Mouse (Mus musculus): ENCODE data around the gene Calhm6. TPM values are rescaled to one million over a fixed set of nuclear protein-coding genes. Genes with fewer than 3 reads are reported as not detected.

Gene Calhm6
- under 1 TPM; 0.36 to 0.99 TPM for total RNA-seq (2021)

DNA sequence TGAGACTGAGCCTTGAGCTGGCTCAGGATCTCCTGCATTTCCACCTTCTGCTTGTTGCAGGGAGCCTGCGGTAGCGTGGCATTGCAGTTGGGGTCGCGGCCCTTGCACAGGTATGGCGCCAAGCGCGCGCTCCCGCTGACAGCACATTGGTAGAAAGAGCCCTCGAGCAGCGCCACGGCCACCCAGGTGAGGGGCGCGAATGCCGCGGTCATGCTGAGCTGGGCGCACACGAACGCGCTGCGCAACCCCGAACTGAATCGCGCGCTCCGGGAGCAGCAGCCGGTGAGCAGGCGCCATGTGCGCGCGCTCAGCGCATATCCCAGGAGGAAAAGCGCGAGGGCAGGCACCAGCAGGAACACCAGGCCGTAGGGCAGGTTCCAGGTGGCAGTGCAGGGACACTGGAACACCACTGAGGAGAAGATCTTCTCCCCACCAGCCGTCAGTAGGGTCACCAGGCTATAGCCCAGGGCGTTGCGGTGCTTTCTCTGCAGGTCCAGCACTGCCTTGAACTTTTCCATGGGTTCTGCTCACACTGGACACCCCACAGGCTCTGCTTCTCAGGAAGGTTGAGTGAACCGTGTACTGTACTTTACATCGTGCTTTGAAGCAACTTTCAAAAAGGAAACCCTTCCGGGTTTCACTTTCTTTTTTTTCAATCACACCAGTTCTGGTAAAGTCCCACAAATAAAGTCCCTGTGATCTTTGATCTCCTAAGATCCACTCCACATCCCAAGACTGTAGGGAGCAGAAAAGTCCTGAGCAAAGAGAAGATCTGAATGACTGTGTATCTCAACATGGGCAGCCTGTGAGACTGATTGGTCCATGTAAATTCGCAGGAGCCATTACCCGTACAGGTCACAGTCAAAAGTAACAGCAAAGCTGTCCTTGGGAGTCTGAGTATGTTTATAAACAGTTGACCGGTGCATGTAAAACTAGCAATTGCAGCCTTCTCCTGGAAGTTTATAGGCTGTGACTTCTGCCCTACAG is at the start of gene Calhm6:
Gene Calhm6 (minus strand): TSS at position 593 of the 987 bp plus-strand sequence.
- peak; percentile 23 for DNase-seq
- intact Hi-C loops (cut with DNase I): no loop called here

DNA sequence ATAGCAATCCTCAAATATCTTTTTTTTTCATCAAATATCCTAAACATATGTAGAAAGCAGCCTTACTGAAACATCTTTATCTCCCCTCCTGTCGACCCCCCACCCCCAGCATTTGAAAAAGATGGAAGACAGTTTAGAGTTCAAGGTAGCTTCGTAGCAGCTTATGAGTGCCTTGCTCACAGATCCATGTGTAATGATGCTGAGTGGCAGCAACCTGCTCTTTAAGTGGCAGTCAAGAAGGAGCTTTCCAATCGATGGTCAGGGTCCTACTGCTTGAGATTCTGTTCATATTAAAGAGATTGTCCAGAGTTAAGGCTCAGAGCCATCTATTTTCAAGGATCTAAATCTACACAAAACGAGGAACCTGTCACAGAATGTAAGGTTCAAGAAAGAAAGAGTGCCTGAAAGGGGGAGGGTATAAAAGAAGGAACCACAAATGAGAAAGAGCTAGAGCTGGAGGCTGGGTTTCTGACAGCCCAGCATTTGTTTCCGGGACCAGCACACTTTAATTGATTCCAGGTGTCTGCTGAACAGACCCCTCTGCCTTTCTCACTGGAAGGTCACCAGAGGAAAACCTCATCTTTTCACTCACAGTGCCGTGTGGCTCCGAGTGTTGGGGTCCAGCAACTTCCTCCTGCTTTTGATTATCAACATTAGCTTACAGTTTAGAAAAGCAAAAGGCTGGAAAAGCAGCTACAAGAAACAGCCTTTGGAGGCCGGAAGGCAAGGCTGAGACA is 48.3 kb upstream of the Calhm6 start:
- no peak for DNase-seq
- intact Hi-C loops (cut with DNase I): no loop called here

DNA sequence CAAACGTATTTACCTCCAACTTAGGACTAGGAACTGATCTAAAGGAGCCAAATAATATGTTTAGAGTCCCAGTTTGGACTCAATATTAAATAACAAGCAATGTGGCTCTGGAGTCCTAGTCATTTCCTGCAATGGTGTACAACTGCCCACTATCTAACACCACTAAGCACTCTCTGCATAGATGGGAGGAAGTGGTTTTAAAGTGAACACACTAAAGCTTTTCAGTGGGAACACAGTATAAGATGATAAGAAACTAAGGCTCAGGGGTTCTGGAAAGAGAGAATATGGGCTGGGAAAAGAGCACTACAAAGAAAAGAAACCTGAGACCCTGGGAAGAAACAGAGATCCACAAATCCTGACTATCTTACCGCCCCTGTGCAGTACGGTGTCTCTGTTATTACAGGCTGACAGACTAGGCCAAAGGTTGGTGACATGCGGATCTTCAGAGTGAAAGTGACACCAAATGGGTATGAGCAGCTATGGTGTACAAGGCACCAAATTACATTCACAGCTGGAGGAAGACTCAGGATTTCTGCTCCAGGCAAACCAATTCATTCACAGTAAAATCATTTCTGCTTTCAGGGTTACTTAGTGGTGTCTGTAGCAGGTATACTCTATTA is 45.0 kb upstream of the Calhm6 start:
- intact Hi-C loops (cut with DNase I): no loop called here
- no peak for DNase-seq

DNA sequence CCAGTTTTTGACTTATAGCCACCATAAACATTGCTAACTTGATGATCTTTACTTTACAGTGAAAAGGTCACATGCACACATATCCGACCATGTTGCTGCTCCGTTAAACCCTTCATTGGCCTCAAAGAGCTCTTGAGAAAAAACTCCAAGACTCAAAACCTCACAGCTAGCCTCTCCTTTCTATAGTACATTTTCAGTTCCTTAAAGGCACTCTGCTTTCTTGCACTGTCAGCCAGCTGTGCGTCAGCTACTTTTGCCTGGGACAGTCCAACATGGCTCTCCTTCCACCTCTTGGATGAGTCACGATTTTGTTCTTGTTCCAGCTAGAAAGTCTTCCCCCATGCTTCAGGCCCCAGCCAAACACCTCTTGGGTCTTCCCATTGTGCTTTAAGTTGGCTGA is 43.9 kb upstream of the Calhm6 start:
- no peak for DNase-seq
- intact Hi-C loops (cut with DNase I): no loop called here

DNA sequence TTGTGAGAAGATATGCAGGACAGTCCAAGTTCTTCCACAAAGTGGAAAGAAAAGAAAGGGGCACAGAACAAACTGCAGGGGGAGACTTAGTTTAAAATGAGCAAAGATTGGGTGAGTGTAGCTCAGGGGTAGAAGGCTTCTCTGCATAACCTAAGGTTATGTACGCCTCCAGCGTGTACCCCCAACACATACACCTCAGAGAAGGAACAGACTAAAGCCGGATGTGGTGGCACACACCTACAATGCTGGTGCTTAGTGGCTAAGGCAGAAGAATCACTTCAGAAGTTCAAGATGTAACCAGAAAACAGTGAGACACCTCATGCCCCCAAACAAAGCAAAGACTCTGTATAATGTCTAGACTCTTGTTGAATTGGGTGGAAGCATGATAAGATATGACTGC is 43.4 kb upstream of the Calhm6 start:
- DNase-seq: no peak
- intact Hi-C loops (cut with DNase I): no loop called here

DNA sequence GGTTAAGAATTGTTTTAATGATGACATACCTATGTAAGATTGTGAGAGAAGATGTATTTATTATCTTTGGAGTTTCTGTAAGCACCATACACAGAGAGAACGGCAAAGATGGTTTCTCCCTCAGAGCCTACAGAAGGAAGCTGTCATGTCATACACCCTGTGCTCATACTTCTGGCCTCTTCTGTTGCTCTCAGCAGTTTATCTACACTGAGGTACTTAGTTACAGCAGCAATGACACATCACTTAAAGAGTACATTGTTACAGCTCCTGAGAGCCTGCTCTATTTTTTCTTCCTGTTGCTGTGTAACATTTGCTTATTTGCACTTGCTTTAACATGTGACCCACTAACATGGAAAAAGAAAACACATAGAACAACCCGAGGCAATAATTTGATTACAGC is 39.2 kb upstream of the Calhm6 start:
- DNase-seq: no peak
- intact Hi-C loops (cut with DNase I): no loop called here

DNA sequence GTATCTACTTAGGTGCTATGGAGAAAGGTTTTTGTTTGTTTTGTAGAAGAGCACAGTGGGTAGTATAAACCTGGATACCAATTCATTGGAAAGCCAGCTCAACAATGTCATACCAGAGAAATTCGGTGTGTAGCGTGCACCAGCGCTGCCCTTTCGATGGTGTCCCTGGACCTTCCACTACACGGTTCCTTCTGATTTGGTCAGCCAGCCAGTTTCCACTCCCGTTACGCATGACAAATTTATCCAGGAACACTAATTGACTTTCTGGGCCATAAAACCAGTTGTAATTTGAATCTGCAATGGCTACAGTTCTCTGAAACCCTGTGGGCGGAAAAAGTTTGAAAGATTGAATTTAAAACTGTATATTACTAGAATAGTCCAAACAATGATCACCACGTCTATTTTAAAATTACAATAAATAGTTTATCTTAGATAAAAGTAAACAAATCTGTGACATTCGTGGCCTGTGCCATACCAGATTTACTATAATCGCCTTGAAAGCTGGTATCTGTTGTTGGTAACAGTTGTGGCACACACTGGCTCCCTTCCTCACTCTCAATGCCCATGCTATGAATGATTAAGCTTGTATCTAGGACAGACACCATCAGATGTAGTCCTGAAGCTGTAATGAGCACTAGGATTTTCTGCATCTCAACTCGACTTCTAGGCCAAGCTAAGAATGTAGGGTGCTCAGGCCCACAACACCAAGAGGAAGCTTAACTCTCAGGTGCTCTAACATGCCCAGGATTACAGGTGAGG is 28.2 kb upstream of the Calhm6 start:
- intact Hi-C loops (cut with DNase I): no loop called here
- DNase-seq: no peak

DNA sequence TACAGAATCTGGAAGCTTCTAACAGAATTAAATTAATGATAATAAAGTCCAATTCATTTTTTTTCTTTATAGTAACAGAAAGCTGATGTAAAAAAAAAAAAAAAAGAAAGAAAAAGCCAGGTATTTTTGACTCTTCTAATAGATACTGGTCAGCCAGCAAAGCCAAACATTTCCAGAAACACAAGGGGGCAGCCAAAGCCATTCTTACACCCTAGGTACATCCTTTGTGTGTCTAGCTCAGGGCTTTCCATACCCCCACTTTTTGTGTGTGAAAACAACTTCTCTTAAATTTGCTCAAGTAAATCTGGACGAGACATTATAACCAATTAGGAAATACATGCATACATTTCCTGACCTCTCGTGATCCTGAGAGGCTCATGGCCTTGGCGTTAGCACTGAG is 24.0 kb upstream of the Calhm6 start:
- intact Hi-C loops (cut with DNase I): no loop called here
- DNase-seq: no peak

DNA sequence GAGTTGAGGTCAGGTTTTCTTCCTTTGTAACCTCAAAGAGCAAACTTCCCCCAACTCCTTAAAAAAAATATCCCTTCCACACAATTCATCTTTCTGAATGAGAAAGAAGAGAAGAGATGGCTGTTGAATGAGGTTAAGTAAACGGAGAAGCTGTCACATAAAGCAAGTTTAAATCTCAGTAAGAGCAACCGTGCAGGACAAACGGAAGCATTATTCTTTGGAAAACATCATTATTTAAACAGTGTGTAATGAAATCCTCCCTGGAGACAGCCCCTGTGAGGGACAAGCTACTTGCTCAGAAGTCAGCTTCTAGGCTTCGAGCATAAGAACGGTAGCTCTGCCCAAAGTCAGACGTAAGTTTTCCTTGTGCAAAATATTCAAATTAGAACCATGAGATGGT is 22.7 kb upstream of the Calhm6 start:
- intact Hi-C loops (cut with DNase I): no loop called here

DNA sequence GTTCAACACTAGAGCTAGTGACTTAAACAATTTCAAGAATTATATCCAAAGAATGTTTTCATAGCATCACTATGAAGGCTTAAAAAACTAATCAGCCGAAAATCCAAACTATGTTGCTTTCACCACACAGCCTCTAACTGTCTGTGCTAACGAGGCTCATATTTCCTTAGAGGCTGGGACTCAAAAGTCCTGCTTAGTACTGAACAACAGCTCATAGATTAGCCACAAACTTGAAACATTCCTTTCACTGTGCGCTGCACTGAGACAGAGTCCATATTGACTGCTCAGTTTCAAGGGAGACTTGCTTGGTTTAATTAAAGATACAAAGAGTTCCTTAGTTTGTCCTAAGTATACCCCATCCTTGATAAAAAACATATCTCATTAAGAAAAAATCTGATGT is 22.0 kb upstream of the Calhm6 start:
- DNase-seq: no peak
- intact Hi-C loops (cut with DNase I): no loop called here

More for the DNA sequence above, 22.7 kb upstream of the Calhm6 start:
- no peak for DNase-seq

DNA sequence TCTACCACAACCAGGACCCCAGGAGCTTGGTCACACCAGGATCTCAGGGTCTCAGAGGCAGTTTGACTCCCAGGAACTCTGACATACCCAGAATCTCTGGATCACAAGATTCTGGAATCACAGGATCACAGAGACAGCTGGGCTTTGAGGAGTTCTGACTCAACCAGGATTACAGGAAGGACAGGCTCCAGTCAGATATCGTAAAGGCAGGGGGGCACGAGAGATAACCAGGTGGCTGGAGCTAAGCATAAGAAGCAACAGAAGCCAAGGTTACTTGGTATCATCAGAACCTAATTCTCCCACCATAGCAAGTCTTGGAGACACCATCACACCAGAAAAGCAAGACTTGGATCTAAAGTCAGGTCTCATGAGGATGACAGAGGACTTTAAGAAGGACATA is 13.9 kb upstream of the Calhm6 start:
- intact Hi-C loops (cut with DNase I): no loop called here
- DNase-seq: no peak

DNA sequence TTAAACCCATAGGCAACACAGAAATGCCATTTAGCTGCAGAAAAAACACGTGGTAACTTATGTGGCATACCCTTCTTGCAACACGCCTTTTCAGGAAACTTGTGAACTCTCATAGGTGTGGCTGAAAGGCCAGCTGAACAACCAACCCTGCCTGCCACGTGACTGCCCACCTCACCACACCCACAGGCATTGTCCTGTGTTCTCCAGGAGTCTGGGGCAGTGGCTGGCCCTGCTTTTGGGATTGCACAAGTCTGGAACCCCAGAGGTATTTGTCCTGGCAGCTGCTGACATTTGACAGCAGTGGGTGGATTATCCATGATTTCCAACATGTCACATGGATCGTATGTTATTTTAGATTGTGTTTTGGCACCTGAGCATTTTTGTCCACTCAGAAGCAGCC is 12.0 kb upstream of the Calhm6 start:
- intact Hi-C loops (cut with DNase I): no loop called here

DNA sequence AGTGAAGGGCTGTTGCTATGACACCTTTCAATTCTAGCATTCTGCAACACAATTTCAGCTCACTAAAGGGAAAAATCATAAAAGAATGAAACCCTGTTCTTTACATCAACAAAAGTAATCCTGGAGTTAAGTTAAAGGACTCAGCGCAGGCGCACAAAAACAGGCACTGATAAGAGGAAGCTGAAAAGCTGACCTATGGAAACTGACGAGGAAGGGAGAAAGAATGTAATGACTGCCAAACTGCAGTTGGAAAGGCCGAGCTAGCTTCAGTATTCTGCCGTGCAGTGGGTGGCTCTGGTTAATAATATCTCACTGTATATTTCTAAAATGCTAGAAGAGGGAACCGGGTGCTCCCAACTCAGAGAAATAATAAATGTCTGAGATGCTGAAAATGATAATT is 10.2 kb upstream of the Calhm6 start:
- no peak for DNase-seq
- intact Hi-C loops (cut with DNase I): no loop called here

More for the DNA sequence above, 12.0 kb upstream of the Calhm6 start:
- no peak for DNase-seq

DNA sequence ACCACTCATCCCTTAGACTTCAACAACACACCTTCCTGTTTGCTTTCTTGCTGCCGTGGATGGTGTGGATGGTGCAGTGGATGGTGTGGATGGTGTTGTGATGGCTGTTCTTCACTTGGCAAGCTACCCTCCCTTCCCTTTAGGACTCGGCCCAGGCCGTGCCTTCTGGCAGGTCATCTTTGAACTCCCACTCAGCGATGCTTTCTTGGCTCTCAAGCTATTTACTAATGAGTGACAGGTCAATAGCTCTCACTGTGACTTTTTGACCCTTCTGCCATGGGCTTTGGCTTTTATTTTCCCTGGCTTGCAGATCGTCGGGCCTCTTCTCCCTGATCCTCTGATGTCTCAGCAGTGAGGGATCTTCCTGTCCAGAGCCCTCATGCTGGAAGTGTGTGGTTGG is 8.6 kb upstream of the Calhm6 start:
- no peak for DNase-seq
- intact Hi-C loops (cut with DNase I): no loop called here

DNA sequence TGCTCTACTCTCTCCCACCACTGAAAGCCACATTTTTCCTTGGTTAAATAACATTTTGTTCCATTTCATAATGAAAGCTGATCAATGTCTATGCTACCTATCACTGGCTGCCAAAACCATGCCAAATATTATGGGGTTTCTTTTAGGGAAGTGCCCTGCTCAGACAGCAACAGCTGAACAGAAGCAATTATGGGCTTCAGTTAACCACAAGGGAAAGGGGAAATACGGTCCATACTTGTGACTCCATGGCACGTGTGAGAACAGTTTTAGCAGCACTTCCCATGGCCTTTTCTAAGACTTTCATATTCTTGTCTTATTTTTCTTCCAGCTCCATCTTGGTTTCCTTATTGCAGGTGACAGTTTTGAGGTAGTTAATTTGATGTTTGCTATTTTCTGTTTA is 3.6 kb upstream of the Calhm6 start:
- intact Hi-C loops (cut with DNase I): no loop called here
- DNase-seq: no peak

DNA sequence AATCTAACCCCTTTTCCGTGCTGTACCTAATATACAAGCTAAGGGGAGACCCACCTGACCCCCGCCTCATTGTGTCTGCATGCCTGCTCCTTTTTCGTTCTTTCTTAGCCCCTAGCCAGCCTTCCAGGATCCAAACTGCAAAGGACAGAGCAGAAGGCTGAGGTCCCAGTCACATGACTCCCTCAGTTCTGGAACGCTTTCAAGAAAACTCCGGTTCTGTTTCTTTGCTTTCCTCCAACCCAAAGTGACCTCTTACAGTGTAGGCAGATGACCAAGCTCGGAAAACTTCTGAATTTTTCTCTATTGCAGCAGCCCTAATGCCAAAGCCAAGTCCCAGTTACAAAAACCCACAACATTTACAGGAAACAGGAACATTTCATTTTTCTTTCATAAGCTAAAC is 607 bp upstream of the Calhm6 start:
- intact Hi-C loops (cut with DNase I): no loop called here
- DNase-seq: no peak

DNA sequence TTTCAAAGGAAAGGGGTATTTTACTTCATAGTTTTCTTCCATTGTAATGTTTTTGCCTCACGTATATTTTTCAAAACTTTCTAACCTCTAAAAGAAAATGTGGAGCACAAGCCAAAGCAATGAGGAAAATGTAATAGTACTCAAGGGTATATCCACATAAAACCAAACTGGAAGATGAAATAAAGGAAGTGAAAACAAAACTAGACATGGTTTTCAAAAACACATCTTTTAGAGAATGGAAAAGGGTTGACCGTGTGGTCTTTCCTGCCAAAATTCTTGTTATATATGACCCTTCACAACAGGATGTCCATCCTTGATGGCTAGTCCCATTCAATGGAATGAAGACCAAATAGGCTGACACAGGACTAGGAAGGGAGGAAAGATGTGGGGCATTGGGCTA is 9.4 kb downstream of the Calhm6 start:
- DNase-seq: no peak
- intact Hi-C loops (cut with DNase I): no loop called here

DNA sequence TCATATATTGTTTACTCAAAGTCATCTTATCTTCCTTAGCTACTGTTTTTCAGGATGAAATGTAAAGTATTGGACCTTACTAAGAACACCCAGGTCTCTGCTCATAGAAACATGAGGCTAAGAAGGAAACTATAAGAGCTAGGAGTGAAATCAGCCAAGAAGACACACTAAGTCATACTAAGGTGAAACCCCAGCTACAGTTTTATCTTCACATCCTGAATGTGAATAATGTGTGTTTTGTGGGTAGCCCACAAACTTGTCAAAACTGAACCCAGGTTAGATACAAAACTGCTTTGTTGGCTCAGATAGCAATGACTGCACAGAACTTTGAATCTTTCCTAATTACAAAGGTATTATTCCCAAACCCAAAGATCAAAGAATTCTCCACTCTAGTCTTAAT is 10.0 kb downstream of the Calhm6 start:
- DNase-seq: no peak
- intact Hi-C loops (cut with DNase I): no loop called here

DNA sequence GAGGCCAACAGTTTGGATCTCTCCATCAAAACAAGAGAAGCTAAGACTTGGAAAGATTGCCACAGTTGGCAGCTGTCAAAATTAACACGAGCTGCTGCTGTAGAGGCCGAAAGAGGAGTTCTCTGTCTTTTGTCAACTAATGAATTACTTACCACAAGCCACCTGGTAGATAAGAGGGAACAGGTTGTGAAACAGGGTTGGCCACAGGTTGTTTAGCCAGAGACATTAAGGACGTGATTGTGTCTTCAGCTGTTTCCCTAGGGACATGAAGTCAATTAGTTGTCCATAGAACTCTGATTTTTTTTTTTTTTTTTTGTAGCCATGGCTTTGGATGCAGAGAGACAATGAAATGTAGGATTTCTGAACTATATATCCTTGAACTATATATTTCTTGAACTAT is 10.7 kb downstream of the Calhm6 start:
- no peak for DNase-seq
- intact Hi-C loops (cut with DNase I): no loop called here

DNA sequence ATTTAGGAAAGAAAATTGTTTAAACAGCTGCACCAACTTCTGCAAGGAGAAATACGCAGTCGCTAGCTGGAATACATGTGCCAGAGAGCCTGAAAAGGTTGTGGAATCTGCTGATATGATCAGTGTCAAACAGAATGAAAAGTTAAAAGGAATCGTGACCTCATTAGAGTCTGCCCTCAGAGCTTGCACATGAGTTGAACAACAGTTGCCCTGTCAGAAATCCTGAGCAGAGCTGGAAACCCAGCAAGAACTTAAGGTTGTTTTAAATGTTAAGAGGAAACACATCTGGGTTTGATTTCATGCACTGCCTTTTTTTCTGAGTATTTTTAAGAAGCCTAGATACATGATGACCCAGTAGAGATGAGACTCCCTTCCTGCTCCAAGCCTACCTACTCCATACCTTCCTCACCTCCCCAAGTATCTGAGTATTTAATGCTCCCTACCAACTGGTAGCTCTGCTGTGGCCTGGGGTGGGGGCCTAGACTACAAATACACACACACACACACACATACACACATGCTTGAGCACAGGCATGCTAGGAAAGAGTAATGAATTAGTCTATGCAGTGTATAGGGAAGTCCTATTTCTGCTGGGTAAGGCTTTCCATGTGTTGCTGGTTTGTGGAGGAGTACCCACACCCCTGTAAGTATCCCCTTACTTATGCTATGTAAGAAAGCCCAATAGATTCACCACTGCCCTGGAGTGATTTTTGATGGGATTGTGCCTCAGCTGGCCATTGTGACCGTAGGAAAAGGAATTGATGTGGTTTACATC is 15.6 kb downstream of the Calhm6 start:
- DNase-seq: no peak
- intact Hi-C loops (cut with DNase I): no loop called here
